Mouse (Mus musculus) megakaryocyte, embryonic 14.5 days (primary cell): ENCODE results near the gene Slc25a16.

ENCODE experiments used
- FLI1 ChIP-seq: IDR thresholded peaks from 2 replicates; pipeline ENCODE4 v1.6.1; 2012; ENCODE audit warnings: low read length, inconsistent platforms, mixed read lengths
- GATA1 ChIP-seq: IDR thresholded peaks from 3 replicates; pipeline ENCODE4 v1.6.1; 2012; ENCODE audit warnings: mixed read lengths, low read length, inconsistent platforms, borderline replicate concordance

GRCm38 (mm10) chr10:62881211-62881610, 39.2 kb upstream of the Slc25a16 start:
- no peak for TF ChIP-seq GATA1
- TF ChIP-seq FLI1 = no peak
